Mouse (Mus musculus) CH12.LX (cell line): ENCODE measurements around the gene Shq1. TPM values are rescaled to one million over a fixed set of nuclear protein-coding genes. Genes with fewer than 3 reads are reported as not detected.

Source experiments
- DNase-seq: peaks from one replicate; pipeline ENCODE4 v3.0.0-alpha.2; 2013; ENCODE audit errors: extremely low read depth
- H3K27ac ChIP-seq: 2 replicates; pipeline ENCODE4 v1.5.1; 2012; ENCODE audit warnings: low read depth, mild to moderate bottlenecking, control low read depth, moderate library complexity; ENCODE audit not compliant: insufficient read depth
- H3K27me3 ChIP-seq: replicated peaks from 2 replicates; pipeline ENCODE3; 2012; ENCODE audit warnings: inconsistent platforms
- H3K36me3 ChIP-seq, 2 experiments: replicated peaks in 1 of 2; 2 replicates each; pipeline versions ENCODE3 to v1.6.1; 2012; ENCODE audit warnings: inconsistent platforms in 1 of 2, low read length in 1 of 2, mild to moderate bottlenecking in 1 of 2, mixed read lengths in 1 of 2, moderate library complexity in 1 of 2; ENCODE audit not compliant: control insufficient read depth in 1 of 2, insufficient read depth in 1 of 2
- H3K4me1 ChIP-seq, 2 experiments: 2 replicates each; pipeline ENCODE4 v1.6.1; 2012; ENCODE audit warnings: inconsistent platforms in 1 of 2, moderate library complexity in 1 of 2; ENCODE audit not compliant: insufficient read depth in 2 of 2, control insufficient read depth in 1 of 2
- H3K4me2 ChIP-seq: 2 replicates; pipeline ENCODE4 v1.6.1; 2012; ENCODE audit warnings: low read depth, mild to moderate bottlenecking, control low read depth; ENCODE audit not compliant: poor library complexity, insufficient read depth, severe bottlenecking
- H3K4me3 ChIP-seq, 3 experiments: fragments of 150-350 bp in 1 of 3; sonication (generic) in 1 of 3; replicated peaks in 1 of 3; 2 replicates each; pipeline versions ENCODE3 to v1.5.1; 2011 to 2012; ENCODE audit warnings: low read depth in 2 of 3, low read length in 2 of 3, mild to moderate bottlenecking in 2 of 3, moderate library complexity in 2 of 3, control low read depth in 1 of 3, improper control_type of control experiment in 1 of 3, inconsistent platforms in 1 of 3, mixed read lengths in 1 of 3; ENCODE audit not compliant: poor library complexity in 1 of 3
- H3K79me2 ChIP-seq: replicated peaks from 2 replicates; pipeline ENCODE4 v1.6.1; 2012; ENCODE audit warnings: mild to moderate bottlenecking, moderate library complexity; ENCODE audit not compliant: control insufficient read depth, poor library complexity, insufficient read depth, severe bottlenecking; ENCODE audit errors: extremely low read depth
- H3K9ac ChIP-seq: 2 replicates; pipeline ENCODE4 v1.6.1; 2012; ENCODE audit warnings: low read depth, mild to moderate bottlenecking, control low read depth, moderate library complexity; ENCODE audit not compliant: insufficient read depth
- H3K9me3 ChIP-seq: replicated peaks from 2 replicates; pipeline ENCODE3; 2012; ENCODE audit warnings: low read length, inconsistent platforms, mixed read lengths
- BHLHE40 ChIP-seq: IDR thresholded peaks from 2 replicates; pipeline ENCODE4 v1.6.1; 2011; ENCODE audit warnings: mild to moderate bottlenecking, low read depth, low read length, improper control_type of control experiment
- CHD2 ChIP-seq: IDR thresholded peaks from 2 replicates; pipeline ENCODE4 v1.6.1; 2011; ENCODE audit warnings: low read length, improper control_type of control experiment
- CTCF ChIP-seq, 2 experiments: IDR thresholded peaks in 1 of 2; conservative IDR thresholded peaks in 1 of 2; 2 replicates each; pipeline ENCODE4 v1.5.1; 2011 to 2012; ENCODE audit warnings: low read depth in 2 of 2, low read length in 2 of 2, improper control_type of control experiment in 1 of 2, inconsistent platforms in 1 of 2, mild to moderate bottlenecking in 1 of 2, moderate library complexity in 1 of 2
- E2F4 ChIP-seq: IDR thresholded peaks from 2 replicates; pipeline ENCODE4 v1.6.1; 2011; ENCODE audit warnings: low read depth, low read length, improper control_type of control experiment; ENCODE audit not compliant: insufficient replicate concordance
- GABPA ChIP-seq: IDR thresholded peaks from 2 replicates; pipeline ENCODE4 v1.6.1; 2012; ENCODE audit warnings: low read depth, low read length, improper control_type of control experiment, inconsistent platforms; ENCODE audit not compliant: insufficient replicate concordance
- HCFC1 ChIP-seq: IDR thresholded peaks from 2 replicates; pipeline ENCODE4 v1.6.1; 2012; ENCODE audit warnings: low read depth, mild to moderate bottlenecking, inconsistent platforms, low read length, improper control_type of control experiment
- JUND ChIP-seq: conservative IDR thresholded peaks from 2 replicates; pipeline ENCODE4 v1.6.1; 2011; ENCODE audit warnings: low read depth, low read length, improper control_type of control experiment
- KAT2A ChIP-seq: IDR thresholded peaks from 2 replicates; pipeline ENCODE4 v1.6.1; 2012; ENCODE audit warnings: low read length, improper control_type of control experiment, inconsistent platforms; ENCODE audit not compliant: insufficient replicate concordance
- MAX ChIP-seq: IDR thresholded peaks from 2 replicates; pipeline ENCODE4 v1.6.1; 2011; ENCODE audit warnings: low read length, improper control_type of control experiment
- MYC ChIP-seq: IDR thresholded peaks from 2 replicates; pipeline ENCODE4 v1.6.1; 2011; ENCODE audit warnings: low read depth, mild to moderate bottlenecking, improper control_type of control experiment, low read length
- NELFE ChIP-seq: IDR thresholded peaks from 2 replicates; pipeline ENCODE4 v1.6.1; 2011; ENCODE audit warnings: low read depth, low read length, improper control_type of control experiment
- POLR2A ChIP-seq: IDR thresholded peaks from 2 replicates; pipeline ENCODE4 v1.6.1; 2011; ENCODE audit warnings: low read depth, mild to moderate bottlenecking, improper control_type of control experiment, low read length
- RCOR1 ChIP-seq: conservative IDR thresholded peaks from 2 replicates; pipeline ENCODE4 v1.6.1; 2012; ENCODE audit warnings: low read depth, mild to moderate bottlenecking, inconsistent platforms, low read length, improper control_type of control experiment
- SMC3 ChIP-seq: IDR thresholded peaks from 2 replicates; pipeline ENCODE4 v1.6.1; 2011; ENCODE audit warnings: low read depth, low read length, improper control_type of control experiment
- USF1 ChIP-seq: IDR thresholded peaks from 2 replicates; pipeline ENCODE4 v1.6.1; 2014; ENCODE audit warnings: low read depth, mild to moderate bottlenecking, inconsistent platforms, low read length, improper control_type of control experiment
- USF2 ChIP-seq: conservative IDR thresholded peaks from 2 replicates; pipeline ENCODE4 v1.6.1; 2011; ENCODE audit warnings: low read depth, low read length, improper control_type of control experiment
- ZC3H11A ChIP-seq: IDR thresholded peaks from 2 replicates; pipeline ENCODE4 v1.6.1; 2012; ENCODE audit warnings: low read depth, mild to moderate bottlenecking, inconsistent platforms, low read length, improper control_type of control experiment
- ZKSCAN1 ChIP-seq: IDR thresholded peaks from 2 replicates; pipeline ENCODE4 v1.6.1; 2012; ENCODE audit warnings: low read depth, inconsistent platforms, low read length, improper control_type of control experiment, borderline replicate concordance
- ZNF384 ChIP-seq: IDR thresholded peaks from 2 replicates; pipeline ENCODE4 v1.6.1; 2012; ENCODE audit warnings: low read depth, low read length, improper control_type of control experiment, inconsistent platforms
- dilution Hi-C: fragments of 300-500 bp; cut with MboI; formaldehyde crosslinking; loops from 2 replicates; pipeline ENCODE4 v1.14.3; 2020; ENCODE audit warnings: low sequenced_read_pairs; ENCODE audit not compliant: extremely low pct_unique_long_range_greater_than_20kb, extremely low pct_ligation_motif_present
- in situ Hi-C: fragments of 300-500 bp; cut with MboI; formaldehyde crosslinking; loops from 3 replicates; pipeline ENCODE4 v1.14.3; 2019; ENCODE audit warnings: low sequenced_read_pairs, low pct_ligation_motif_present, low pct_unique_long_range_greater_than_20kb, mixed read lengths
- polyA plus RNA-seq: library from polyadenylated mRNA; unstranded; fragments of >175 nt; gene quantifications from 2 replicates; pipeline ENCODE4 v1.2.1, GENCODE M21; 2012; ENCODE audit warnings: low read depth; ENCODE audit not compliant: insufficient read length
- total RNA-seq, 2 experiments: library from RNA; depleted of rRNA; stranded (reverse); fragments of 300-350 nt in 1 of 2; fragments of >200 nt in 1 of 2; gene quantifications; 2 replicates each; pipeline ENCODE4 v1.2.3; 2012 to 2014

Gene Shq1
- total and polyA plus RNA-seq, 3 experiments: 26.6 to 32.3 (median 32.3) TPM

- DNase-seq: no peak
Observed at GRCm38 (mm10) chr6:100562719-100563551, 108.0 kb downstream of the Shq1 start.

GRCm38 (mm10) chr6:100558057-100558456 is 112.9 kb downstream of the Shq1 start:
- no peaks in the 10 kb centered on the region for H3K36me3 ChIP-seq
- no peak overlapping the region for H3K4me2 ChIP-seq
- dilution Hi-C loops (no loop called here), in situ Hi-C loops (no loop called here)
- H3K9me3 ChIP-seq: no peaks in the 10 kb centered on the region
- TF ChIP-seq ZNF384: no peak
- TF ChIP-seq USF1: no peak
- TF ChIP-seq SMC3: no peak
- TF ChIP-seq MAX: no peak
- TF ChIP-seq RCOR1: no peak
- no peak for TF ChIP-seq CHD2
- TF ChIP-seq GABPA: no peak
- no peak for TF ChIP-seq CTCF (conservative IDR thresholded peaks at IDR 0.05 in 1 of 2, IDR thresholded peaks at IDR 0.05 in 1 of 2; ENCODE audit: low read depth in 2 of 2, low read length in 2 of 2)
- TF ChIP-seq MYC: no peak
- TF ChIP-seq JUND: no peak
- no peaks in the 10 kb centered on the region for H3K27me3 ChIP-seq
- DNase-seq: no peak
- H3K4me1 ChIP-seq: peaks cover 3 to 9% of the 10 kb centered on the region in 2 experiments; a peak in 3 of 4 replicates
- no peak overlapping the region for H3K9ac ChIP-seq
- no peak overlapping the region for H3K4me3 ChIP-seq
- no peaks in the 10 kb centered on the region for H3K79me2 ChIP-seq
- no peak overlapping the region for H3K27ac ChIP-seq

More at GRCm38 (mm10) chr6:100562719-100563551, 108.0 kb downstream of the Shq1 start:
- peaks cover 0 to 10% of the 10 kb centered on the region in 2 experiments for H3K36me3 ChIP-seq
- in situ Hi-C loops: no loop called here
- no peak overlapping the region for H3K4me2 ChIP-seq
- no peak overlapping the region for H3K27ac ChIP-seq
- peaks cover 3 to 4% of the 10 kb centered on the region in 2 experiments; a peak in 3 of 4 replicates for H3K4me1 ChIP-seq
- H3K9me3 ChIP-seq: no peaks in the 10 kb centered on the region
- no peak overlapping the region for H3K4me3 ChIP-seq
- H3K27me3 ChIP-seq: no peaks in the 10 kb centered on the region
- dilution Hi-C loops: no loop called here
- H3K9ac ChIP-seq: no peak overlapping the region
- no peak for TF ChIP-seq USF2
- no peak for TF ChIP-seq BHLHE40
- TF ChIP-seq KAT2A: no peak
- no peak for TF ChIP-seq ZC3H11A
- no peak for TF ChIP-seq NELFE
- no peak for TF ChIP-seq ZKSCAN1
- TF ChIP-seq USF1: no peak
- TF ChIP-seq POLR2A: no peak
- TF ChIP-seq E2F4: no peak
- TF ChIP-seq HCFC1: no peak
- TF ChIP-seq MAX: no peak
- no peak for TF ChIP-seq CTCF (conservative IDR thresholded peaks at IDR 0.05 in 1 of 2, IDR thresholded peaks at IDR 0.05 in 1 of 2; ENCODE audit: low read depth in 2 of 2, low read length in 2 of 2)
- TF ChIP-seq, all 38 proteins: peak for 0
- H3K79me2 ChIP-seq: no peaks in the 10 kb centered on the region
